Mouse (Mus musculus): ENCODE results near the gene Foxd4. TPM values are rescaled to one million over a fixed set of nuclear protein-coding genes. Genes with fewer than 3 reads are reported as not detected.

Gene Foxd4
- total RNA-seq (2023): not detected

GRCm38 (mm10) chr19:24900581-24901220, at the start of gene Foxd4:
Gene Foxd4 (minus strand): TSS chr19:24901197.

GRCm38 (mm10) chr19:24875129-24875870, 25.7 kb downstream of the Foxd4 start, which contains the start of gene Gm10053:
Gene Gm10053 (plus strand): TSS chr19:24875686.

GRCm38 (mm10) chr19:24861612-24862451, 39.2 kb downstream of the Foxd4 start, which contains the start of gene Pgm5:
Gene Pgm5 (minus strand): TSS chr19:24861855.

Other genes with a start within 250 kb of the Foxd4 start
- not detected for gene Tmem252, start 227.2 kb downstream of the Foxd4 start, total RNA-seq (2023)
- not detected for gene Pgm5, start 39.3 kb downstream of the Foxd4 start, total RNA-seq (2023)
- 36.3 TPM for gene Gm10053, start 25.5 kb downstream of the Foxd4 start, total RNA-seq (2023)
- gene Cbwd1, start 60.4 kb upstream of the Foxd4 start, total RNA-seq (2023): 8.8 TPM
- gene Dock8, start 98.3 kb upstream of the Foxd4 start, total RNA-seq (2023): 303 TPM

Measured in CD4-positive naive resting alpha-beta T cell, adult 57 days (primary cell).